Mouse (Mus musculus): ENCODE data around the gene Stmnd1. TPM values are rescaled to one million over a fixed set of nuclear protein-coding genes. Genes with fewer than 3 reads are reported as not detected.
A peak's percentile ranks its signal among the peaks of the same experiment; 100 is the strongest.
"Not testable (repeated sequence)": the region's sequence is repeated elsewhere in the genome, so short reads cannot be mapped to it uniquely, and the experiment has no call there.

The Stmnd1 gene
- total RNA-seq (2015) (not detected in 2 replicates), total RNA-seq (2017) (not detected in 2 replicates)

- no peak for ATAC-seq (replicated peaks; ENCODE audit: poor library complexity)
These were observed at the start of gene Stmnd1 for GRCm38 (mm10) chr13:46273453-46274110. Stmnd1 (plus strand) TSS chr13:46273721.

- ATAC-seq (replicated peaks; ENCODE audit: poor library complexity): no peak
These were observed 46.6 kb upstream of the Stmnd1 start for GRCm38 (mm10) chr13:46226956-46227355.

GRCm38 (mm10) chr13:46227486-46227885 lies 46.0 kb upstream of the Stmnd1 start:
- no peak for ATAC-seq (replicated peaks; ENCODE audit: poor library complexity)

DNA sequence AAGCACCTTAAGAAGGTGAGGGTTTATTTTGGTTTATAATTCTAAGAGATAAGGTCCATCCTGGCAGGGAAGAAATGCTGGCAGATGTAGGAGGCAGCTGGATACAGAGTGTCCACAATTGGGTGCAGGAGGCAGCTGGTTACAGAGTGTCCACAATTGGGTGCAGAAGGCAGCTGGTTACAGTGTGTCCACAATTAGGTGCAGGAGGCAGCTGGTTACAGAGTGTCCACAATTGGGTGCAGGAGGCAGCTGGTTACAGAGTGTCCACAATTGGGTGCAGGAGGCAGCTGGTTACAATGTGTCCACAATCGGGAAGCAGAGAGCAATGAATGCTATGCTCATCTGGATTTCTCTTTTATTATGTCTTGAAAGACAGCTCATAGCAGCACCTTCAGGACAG lies 44.8 kb upstream of the Stmnd1 start:
- ATAC-seq (replicated peaks; ENCODE audit: poor library complexity): not testable (repeated sequence)

GRCm38 (mm10) chr13:46231514-46232085 lies 41.9 kb upstream of the Stmnd1 start:
- ATAC-seq (replicated peaks; ENCODE audit: poor library complexity): no peak

- ATAC-seq (replicated peaks; ENCODE audit: poor library complexity): no peak
These were observed 35.7 kb upstream of the Stmnd1 start for GRCm38 (mm10) chr13:46237723-46238349.

DNA sequence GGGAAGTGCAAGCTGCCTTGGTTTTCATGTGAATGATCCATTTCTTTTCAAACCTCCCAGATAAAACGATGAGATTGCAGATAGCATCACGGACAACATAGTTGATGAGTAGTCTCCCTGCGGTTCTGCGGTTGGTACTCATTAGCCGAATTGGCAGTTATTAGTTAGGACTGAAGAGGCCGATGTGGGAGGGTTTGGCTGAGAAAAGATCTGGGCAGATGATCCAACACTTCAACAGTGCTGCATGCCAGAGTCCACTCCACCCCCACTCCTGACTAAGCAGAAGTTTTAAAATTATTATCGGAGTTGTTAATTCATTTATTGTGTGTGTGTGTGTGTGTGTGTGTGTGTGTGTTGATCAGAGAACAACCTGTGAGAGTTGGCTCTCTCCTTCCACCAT lies 34.7 kb upstream of the Stmnd1 start:
- no peak for ATAC-seq (replicated peaks; ENCODE audit: poor library complexity)

DNA sequence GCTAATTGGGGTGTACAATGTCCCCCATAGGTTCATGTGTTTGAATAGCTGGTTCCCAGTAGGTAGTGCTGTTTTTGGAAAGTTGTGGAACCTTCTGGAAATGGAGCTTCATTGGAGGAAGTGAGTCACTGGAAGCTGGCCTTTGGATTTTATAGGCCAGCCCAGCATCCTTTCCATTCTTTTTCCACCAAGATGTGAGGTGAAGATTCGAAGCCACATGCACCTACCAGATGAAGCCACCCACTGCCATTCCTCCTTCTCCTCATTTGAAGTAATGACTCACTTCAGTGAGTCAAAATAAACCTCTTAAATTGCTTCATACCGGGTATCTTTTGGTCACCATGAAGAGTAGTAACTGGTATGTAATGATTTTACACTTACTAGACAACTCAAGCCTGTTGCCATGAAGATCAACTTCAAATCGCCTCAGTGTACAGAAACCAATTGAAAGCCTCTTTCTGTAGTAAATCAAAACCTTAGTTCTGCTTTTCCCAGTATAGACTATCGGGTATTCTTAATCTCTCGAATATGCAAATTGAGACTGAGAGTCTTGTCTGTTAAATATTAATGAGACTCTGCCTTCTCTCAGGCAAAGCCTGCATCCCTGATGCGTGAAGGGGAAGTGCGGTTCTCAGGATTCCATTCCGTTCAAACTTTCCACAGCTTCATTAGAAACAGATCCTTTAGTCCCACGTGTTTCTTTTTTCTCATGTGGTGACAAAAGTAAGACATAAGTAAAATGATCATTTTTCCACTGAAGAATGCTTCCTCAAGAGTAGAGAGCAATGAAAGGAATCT lies 31.9 kb upstream of the Stmnd1 start:
- no peak for ATAC-seq (replicated peaks; ENCODE audit: poor library complexity)

- ATAC-seq (replicated peaks; ENCODE audit: poor library complexity): no peak
These were observed 19.8 kb upstream of the Stmnd1 start for GRCm38 (mm10) chr13:46253753-46254152.

DNA sequence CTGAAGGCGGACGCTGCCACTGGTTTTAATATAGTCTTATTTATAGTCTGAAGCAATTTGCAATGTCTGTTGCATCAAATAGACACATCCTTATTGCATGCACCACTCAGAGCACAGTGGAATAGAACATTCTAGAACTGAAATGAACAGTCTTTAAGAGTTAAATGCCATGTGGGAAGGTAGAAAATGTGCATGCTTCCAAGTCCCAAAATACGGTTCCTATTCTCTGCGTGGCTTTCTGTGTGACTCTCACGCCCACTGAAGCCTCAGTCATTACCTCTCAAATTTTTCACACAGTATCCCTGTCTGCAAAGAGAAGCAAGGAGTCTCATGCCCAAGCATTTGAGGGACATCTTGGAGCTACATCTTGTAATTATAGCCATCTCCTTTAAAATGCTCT lies 19.4 kb upstream of the Stmnd1 start:
- ATAC-seq (replicated peaks; ENCODE audit: poor library complexity): no peak

DNA sequence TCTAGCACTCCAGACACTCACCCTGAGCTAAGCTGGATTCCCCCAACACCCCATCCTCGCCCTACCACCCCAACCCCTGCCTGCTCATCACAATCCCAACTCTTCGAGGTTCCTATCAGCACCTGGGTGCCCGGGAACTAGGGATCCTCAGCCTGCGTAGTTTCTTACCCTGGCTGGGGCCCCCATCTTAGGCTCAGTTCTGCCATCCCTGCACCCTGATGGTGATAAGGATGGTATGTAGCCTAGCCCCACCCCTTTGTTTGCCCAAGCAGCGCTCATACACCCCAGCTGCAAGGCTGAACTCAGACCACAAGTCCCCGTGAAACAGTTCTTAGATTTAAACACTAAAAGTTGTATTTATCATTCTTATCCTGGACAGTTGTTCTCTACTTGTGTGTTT lies 17.9 kb upstream of the Stmnd1 start:
- 0 out of 2 replicates have a peak, but pooled peaks have one; percentile 50 for ATAC-seq (replicated peaks; ENCODE audit: poor library complexity)

GRCm38 (mm10) chr13:46257847-46258246 lies 15.7 kb upstream of the Stmnd1 start:
- ATAC-seq (replicated peaks; ENCODE audit: poor library complexity): peak; percentile 57

- ATAC-seq (replicated peaks; ENCODE audit: poor library complexity): 0 out of 2 replicates have a peak, but pooled peaks have one; percentile 29
These were observed 14.0 kb upstream of the Stmnd1 start for GRCm38 (mm10) chr13:46259526-46259925.

DNA sequence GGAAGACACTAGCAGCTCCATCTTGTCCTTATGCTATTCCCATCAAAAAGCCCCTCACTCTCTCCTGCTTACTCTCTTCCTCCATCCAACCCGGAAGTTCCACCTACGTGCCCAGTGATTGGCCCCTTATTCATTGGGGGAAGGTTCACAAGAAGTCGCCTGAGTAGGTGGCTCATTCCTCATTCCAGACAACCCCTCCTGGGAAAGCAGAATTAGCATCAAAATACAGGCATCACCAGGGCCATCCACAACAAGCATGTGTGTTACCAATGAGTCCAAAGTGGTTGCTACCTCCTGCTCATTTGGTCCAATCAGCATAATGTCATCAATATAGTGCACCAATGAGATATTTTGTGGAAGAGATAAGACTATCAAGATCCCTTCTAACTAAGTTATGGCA lies 12.3 kb upstream of the Stmnd1 start:
- ATAC-seq (replicated peaks; ENCODE audit: poor library complexity): no peak

- ATAC-seq (replicated peaks; ENCODE audit: poor library complexity): peak; percentile 82
These were observed 5.7 kb upstream of the Stmnd1 start for GRCm38 (mm10) chr13:46267783-46268182.

- ATAC-seq (replicated peaks; ENCODE audit: poor library complexity): no peak
These were observed 5.2 kb upstream of the Stmnd1 start for GRCm38 (mm10) chr13:46268341-46268740.

DNA sequence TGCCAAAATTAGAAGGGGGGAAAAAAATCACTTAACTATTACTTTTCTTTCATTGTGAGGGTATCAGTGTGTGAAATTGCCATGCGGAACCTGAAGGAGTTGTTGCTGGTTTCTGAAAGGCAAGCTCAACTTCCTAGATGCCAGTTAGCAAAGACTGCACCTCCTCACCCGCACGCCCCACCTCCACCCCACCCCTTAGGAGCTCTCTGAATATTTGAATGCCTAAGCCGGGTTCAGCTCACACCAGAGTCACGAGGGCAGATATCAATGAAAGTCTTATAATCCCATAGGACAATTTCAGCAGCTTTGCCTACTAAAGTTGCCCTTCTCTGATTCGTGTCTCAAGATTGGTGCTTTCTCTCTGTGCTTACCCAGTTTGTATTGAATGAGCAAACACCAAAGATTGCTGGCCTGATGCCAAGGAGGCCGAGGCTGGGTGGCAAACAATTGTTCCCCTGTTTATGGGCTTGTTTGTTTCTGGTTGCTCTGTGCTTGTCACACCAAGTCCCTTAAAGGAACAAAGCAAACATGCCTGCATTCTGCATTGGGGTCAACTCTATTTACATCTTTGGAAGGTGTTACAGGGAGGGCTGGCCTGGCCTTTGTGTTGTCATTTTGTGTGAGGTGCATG lies 4.6 kb upstream of the Stmnd1 start:
- ATAC-seq (replicated peaks; ENCODE audit: poor library complexity): no peak

DNA sequence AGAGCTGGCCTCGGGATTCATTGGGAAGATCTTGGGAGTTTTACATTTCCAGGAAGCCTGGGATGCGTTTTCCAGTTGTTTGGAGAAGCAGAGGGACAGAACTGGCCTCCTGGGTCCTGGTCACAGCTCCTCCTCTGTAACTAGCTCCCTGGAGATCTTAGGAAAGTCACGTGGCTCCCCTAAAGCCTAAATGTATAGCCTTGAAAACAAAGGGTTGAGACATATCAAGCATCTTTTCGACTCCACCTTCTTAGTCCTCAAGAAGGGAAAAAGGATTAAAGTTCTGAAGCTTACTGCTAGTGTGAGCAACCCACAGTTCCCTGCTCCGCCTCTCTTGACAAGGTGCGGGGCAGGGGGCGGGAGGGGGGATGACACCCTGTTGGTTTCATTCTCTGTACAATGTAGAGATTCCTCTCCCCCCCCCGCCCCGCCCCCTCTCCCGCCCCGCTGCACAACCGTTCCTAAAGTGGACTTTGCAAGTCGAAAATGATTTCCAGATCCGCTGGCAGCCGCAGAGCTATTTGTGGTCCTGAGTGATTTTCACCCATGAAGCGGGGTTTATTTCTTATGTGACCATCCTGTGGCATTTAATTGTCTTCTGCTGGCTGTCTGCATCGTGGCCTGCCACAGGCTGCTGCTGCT lies 589 bp upstream of the Stmnd1 start:
- ATAC-seq (replicated peaks; ENCODE audit: poor library complexity): no peak

DNA sequence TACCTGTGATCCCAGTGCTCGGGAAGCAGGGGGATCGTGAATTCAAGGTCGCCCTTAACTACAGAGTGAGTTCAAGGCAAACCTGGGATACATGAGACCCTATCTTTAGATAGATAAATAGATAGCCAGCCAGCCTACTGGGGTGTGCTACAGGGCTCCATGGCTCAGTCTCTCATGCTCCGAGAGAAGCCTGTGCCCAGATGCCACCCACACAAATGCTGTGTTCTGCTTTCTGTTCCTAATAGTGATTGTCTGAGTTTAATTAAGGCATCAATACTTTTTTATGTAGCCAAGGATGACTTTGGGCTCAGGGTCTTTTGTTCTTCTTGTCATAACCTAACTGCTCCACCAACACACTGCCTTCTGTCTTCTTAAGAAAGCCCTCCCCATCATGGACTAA lies 2.2 kb downstream of the Stmnd1 start:
- no peak for ATAC-seq (replicated peaks; ENCODE audit: poor library complexity)

DNA sequence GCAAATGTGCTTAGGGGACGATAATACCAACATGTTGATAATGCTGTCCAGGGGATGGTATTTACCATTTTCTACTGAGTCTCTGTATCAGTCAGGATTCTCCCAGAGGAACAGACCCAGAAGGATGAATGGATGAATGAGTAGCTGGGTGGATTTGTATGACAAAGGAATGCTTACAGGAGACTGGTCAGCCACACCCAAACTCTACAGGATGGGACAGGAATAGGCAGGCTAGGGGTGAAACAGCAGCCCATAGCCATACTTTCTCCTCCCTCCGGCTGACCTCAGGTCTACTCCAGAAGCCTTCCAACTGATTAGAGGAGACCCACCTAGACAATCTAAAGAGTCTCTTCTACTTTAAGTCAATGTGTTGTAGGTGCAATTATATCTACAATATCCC lies 9.0 kb downstream of the Stmnd1 start:
- no peak for ATAC-seq (replicated peaks; ENCODE audit: poor library complexity)

- no peak for ATAC-seq (replicated peaks; ENCODE audit: poor library complexity)
These were observed 14.3 kb downstream of the Stmnd1 start for GRCm38 (mm10) chr13:46287801-46288200.
